Mouse (Mus musculus) cerebellum, adult 2 months (tissue): ENCODE measurements around the gene Dera.

Experiments used
- CTCF ChIP-seq: fragments of 200-500 bp; IDR thresholded peaks from 2 replicates; pipeline ENCODE4 v1.5.1; 2011; ENCODE audit warnings: low read depth, mild to moderate bottlenecking, control low read depth, low read length, moderate library complexity, borderline replicate concordance; ENCODE audit not compliant: insufficient read depth
- POLR2A ChIP-seq: fragments of 200-500 bp; IDR thresholded peaks from 2 replicates; pipeline ENCODE4 v1.6.1; 2011; ENCODE audit warnings: low read length, control low read depth, borderline replicate concordance; ENCODE audit not compliant: insufficient read depth

DNA sequence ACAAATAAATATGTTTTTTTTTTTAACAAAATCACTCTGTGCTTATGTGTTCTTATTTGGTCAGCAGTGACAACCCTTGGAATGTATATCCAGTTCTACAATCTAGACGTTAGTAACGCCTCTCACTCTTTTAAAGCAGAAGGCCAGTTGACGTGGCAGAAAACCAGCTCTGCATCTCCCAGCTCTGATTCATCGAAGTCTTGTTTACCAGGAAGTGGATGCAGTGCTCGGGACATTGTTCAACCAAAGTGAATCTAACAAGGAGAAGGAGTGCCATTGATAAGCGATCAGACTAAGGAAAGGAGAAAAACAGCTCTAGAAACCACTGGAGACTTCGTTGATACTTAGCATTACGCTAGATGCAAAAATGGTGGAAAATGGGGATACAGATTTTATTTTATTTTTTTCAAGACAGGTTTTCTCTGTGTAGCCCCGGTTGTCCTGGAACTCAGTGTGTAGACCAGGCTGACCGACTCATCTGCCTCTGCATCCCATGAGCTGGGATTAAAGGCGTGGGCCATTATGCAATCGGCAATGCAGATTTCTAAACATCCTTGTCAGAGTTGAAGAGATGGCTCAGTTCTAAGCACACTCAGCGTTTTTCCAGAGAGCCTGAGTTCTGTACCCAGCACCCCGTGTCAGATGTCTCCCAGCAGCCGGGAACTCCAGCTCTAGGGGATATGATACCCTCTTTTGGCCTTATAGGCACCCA lies 32.0 kb upstream of the Dera start:
- no peak for TF ChIP-seq POLR2A
- no peak for TF ChIP-seq CTCF
